Mouse (Mus musculus): Measurements from ENCODE around the gene Gm17662. TPM values are rescaled to one million over a fixed set of nuclear protein-coding genes. Genes with fewer than 3 reads are reported as not detected.

Gm17662 gene
- polyA plus RNA-seq (2014; fragmentation: Nextera tagmentation; extraction: Ambion mirVana) = not detected in 2 replicates

DNA sequence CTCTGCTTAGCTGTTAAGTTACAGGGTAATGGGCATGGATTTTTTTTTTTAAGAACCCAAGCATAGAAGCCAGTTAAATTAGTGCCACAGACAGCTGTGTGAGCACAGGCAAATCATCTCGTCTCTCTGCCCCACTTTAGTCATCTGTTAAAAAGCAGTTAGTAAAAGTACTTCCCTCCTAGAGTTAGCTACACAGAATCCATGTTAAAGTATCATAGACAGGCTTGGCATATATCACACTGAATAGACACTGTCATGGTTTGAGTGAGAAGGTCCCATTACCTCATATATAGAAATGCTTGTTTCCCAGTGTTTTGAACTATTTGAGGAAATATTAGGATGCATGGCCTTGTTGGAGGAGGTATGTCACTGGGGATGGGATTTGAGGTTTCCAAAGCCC is at the start of gene Gm17662:
Gm17662 (plus strand) TSS at position 301 of the 400 bp plus-strand sequence.
- H3K4me1 ChIP-seq (ENCODE audit: control insufficient read depth, insufficient read depth, low read length) = no peaks in the 10 kb centered on the region
- H3K36me3 ChIP-seq (ENCODE audit: control insufficient read depth, insufficient read depth, low read length) = no peaks in the 10 kb centered on the region
- no peak within 1 kb of the TSS for H3K4me3 ChIP-seq (replicated peaks; ENCODE audit: low read depth, low read length)
- WGBS = 92% methylated on average over 1 of the region's 1 CpGs
- no peaks in the 10 kb centered on the region for H3K27me3 ChIP-seq (ENCODE audit: control insufficient read depth, insufficient read depth, low read length)
- ATAC-seq (ENCODE audit: low FRiP score, low TSS enrichment) = no peak
- no peak for DNase-seq
- H3K9ac ChIP-seq (replicated peaks; ENCODE audit: low read length) = no peak within 1 kb of the TSS
- no peaks in the 10 kb centered on the region for H3K9me3 ChIP-seq (ENCODE audit: control insufficient read depth, low read length)
- H3K27ac ChIP-seq (replicated peaks; ENCODE audit: low read depth, low read length) = no peak within 1 kb of the TSS
- H3K4me2 ChIP-seq (ENCODE audit: low read length) = no peak within 1 kb of the TSS

DNA sequence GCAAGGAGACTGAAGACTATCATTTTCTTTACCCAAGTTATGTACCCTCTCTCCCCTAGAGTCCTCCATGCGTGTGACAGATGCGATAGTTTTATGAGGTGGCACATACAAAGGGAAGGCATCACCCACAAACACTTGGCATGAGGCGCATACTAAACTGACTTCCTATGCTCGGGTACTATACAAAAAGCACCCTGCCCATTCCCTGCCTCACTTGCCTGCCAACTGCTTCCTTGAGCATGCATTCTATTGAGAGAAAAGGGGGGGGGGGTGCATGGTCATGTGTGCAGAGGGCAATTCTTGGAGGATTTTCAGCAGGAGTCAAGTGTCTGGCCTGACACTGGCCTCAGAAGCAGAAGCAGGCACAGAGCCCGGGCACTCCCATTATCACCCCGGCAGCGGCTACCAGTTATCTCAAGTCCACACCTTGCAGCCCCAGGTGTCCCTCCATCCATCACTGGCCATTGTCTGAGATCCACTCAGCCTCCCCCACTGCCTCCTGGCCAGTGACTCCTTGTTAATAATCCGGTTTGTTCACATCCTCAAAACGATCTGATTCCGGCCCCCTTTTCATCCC is 46.3 kb upstream of the Gm17662 start:
- H3K9ac ChIP-seq (replicated peaks; ENCODE audit: low read length) = no peak overlapping the region; the same call in 1 of the 2 replicates
- H3K36me3 ChIP-seq (ENCODE audit: control insufficient read depth, insufficient read depth, low read length) = no peaks in the 10 kb centered on the region
- H3K9me3 ChIP-seq (ENCODE audit: control insufficient read depth, low read length) = no peaks in the 10 kb centered on the region
- WGBS = 66% methylated on average over 10 of the region's 10 CpGs
- H3K27ac ChIP-seq (replicated peaks; ENCODE audit: low read depth, low read length) = no peak overlapping the region
- H3K4me3 ChIP-seq (replicated peaks; ENCODE audit: low read depth, low read length) = no peak overlapping the region
- H3K27me3 ChIP-seq (ENCODE audit: control insufficient read depth, insufficient read depth, low read length) = no peaks in the 10 kb centered on the region
- no peaks in the 10 kb centered on the region for H3K4me1 ChIP-seq (ENCODE audit: control insufficient read depth, insufficient read depth, low read length)
- H3K4me2 ChIP-seq (ENCODE audit: low read length) = no peak overlapping the region
- ATAC-seq (ENCODE audit: low FRiP score, low TSS enrichment) (no peak), DNase-seq (peak; percentile 23)

DNA sequence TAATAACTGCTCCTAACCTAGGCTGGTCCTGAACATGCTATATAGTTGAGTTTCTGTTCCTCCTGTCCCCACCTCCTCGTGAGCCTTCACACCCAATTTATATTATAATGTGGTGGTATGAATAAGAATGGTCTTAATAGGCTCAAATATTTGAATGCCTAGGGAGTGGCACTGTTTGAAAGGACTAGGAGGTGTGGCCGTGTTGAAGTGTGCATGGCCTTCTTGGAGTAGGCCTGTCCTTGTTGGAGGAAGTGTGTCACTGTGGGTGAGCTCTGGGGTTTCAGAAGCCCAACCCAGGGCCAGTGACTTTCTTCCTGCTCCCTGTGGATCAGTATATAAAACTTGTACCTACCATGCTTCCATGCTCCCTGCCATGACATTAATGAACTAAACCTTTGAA is 43.5 kb upstream of the Gm17662 start:
- ATAC-seq (ENCODE audit: low FRiP score, low TSS enrichment) = no peak
- H3K9ac ChIP-seq (replicated peaks; ENCODE audit: low read length) = no peak overlapping the region
- H3K36me3 ChIP-seq (ENCODE audit: control insufficient read depth, insufficient read depth, low read length) = no peaks in the 10 kb centered on the region
- WGBS = 58% methylated on average over 2 of the region's 2 CpGs
- H3K4me2 ChIP-seq (ENCODE audit: low read length) = no peak overlapping the region
- H3K9me3 ChIP-seq (ENCODE audit: control insufficient read depth, low read length) = no peaks in the 10 kb centered on the region
- no peak overlapping the region for H3K4me3 ChIP-seq (replicated peaks; ENCODE audit: low read depth, low read length)
- no peaks in the 10 kb centered on the region for H3K27me3 ChIP-seq (ENCODE audit: control insufficient read depth, insufficient read depth, low read length)
- H3K27ac ChIP-seq (replicated peaks; ENCODE audit: low read depth, low read length) = no peak overlapping the region
- no peak for DNase-seq
- H3K4me1 ChIP-seq (ENCODE audit: control insufficient read depth, insufficient read depth, low read length) = no peaks in the 10 kb centered on the region

- no peak for ATAC-seq (ENCODE audit: low FRiP score, low TSS enrichment)
- Histone ChIP-seq H3K9me3 (ENCODE audit: control insufficient read depth, low read length) (no peaks in the 10 kb centered on the region), H3K9ac (replicated peaks; ENCODE audit: low read length) (no peak overlapping the region), H3K27me3 (ENCODE audit: control insufficient read depth, insufficient read depth, low read length) (no peaks in the 10 kb centered on the region), H3K4me2 (ENCODE audit: low read length) (no peak overlapping the region), H3K4me1 (ENCODE audit: control insufficient read depth, insufficient read depth, low read length) (no peaks in the 10 kb centered on the region), H3K36me3 (ENCODE audit: control insufficient read depth, insufficient read depth, low read length) (no peaks in the 10 kb centered on the region), H3K27ac (replicated peaks; ENCODE audit: low read depth, low read length) (no peak overlapping the region), H3K4me3 (replicated peaks; ENCODE audit: low read depth, low read length) (no peak overlapping the region)
- 90% methylated on average over 4 of the region's 4 CpGs for WGBS
- DNase-seq = no peak
Observed at GRCm38 (mm10) chr4:104816519-104817232, 40.5 kb upstream of the Gm17662 start.

DNA sequence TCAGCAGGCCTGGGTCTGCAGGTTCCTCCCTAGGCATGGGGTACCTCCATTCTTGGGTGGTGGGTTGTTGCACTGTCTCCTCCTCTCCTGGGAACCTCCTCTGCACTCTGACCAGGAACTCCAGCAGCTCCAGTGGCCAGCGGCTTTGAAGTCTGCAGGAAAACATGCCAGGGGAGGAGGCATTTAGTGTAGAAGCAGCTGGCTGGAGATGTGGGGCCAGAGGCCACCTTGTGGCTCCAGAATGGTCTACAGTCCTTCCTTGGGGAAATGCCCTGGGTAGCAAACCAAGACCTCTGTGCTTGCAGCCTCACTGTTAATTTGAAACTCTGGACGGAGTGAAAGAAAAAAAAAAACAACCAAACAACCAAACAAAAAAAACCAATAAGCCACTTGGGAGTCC is 39.6 kb upstream of the Gm17662 start:
- no peak for ATAC-seq (ENCODE audit: low FRiP score, low TSS enrichment)
- no peaks in the 10 kb centered on the region for H3K36me3 ChIP-seq (ENCODE audit: control insufficient read depth, insufficient read depth, low read length)
- H3K9me3 ChIP-seq (ENCODE audit: control insufficient read depth, low read length) = no peaks in the 10 kb centered on the region
- no peak overlapping the region for H3K4me3 ChIP-seq (replicated peaks; ENCODE audit: low read depth, low read length)
- H3K27ac ChIP-seq (replicated peaks; ENCODE audit: low read depth, low read length) = no peak overlapping the region
- H3K4me1 ChIP-seq (ENCODE audit: control insufficient read depth, insufficient read depth, low read length) = no peaks in the 10 kb centered on the region
- no peak overlapping the region for H3K4me2 ChIP-seq (ENCODE audit: low read length)
- no peak overlapping the region for H3K9ac ChIP-seq (replicated peaks; ENCODE audit: low read length)
- no peaks in the 10 kb centered on the region for H3K27me3 ChIP-seq (ENCODE audit: control insufficient read depth, insufficient read depth, low read length)
- no peak for DNase-seq
- 68% methylated on average over 2 of the region's 2 CpGs for WGBS

- Histone ChIP-seq H3K36me3 (ENCODE audit: control insufficient read depth, insufficient read depth, low read length) (no peaks in the 10 kb centered on the region), H3K4me3 (replicated peaks; ENCODE audit: low read depth, low read length) (no peak overlapping the region), H3K9ac (replicated peaks; ENCODE audit: low read length) (no peak overlapping the region), H3K4me1 (ENCODE audit: control insufficient read depth, insufficient read depth, low read length) (no peaks in the 10 kb centered on the region), H3K27ac (replicated peaks; ENCODE audit: low read depth, low read length) (no peak overlapping the region), H3K27me3 (ENCODE audit: control insufficient read depth, insufficient read depth, low read length) (no peaks in the 10 kb centered on the region), H3K4me2 (ENCODE audit: low read length) (no peak overlapping the region), H3K9me3 (ENCODE audit: control insufficient read depth, low read length) (no peaks in the 10 kb centered on the region)
- DNase-seq (no peak), ATAC-seq (ENCODE audit: low FRiP score, low TSS enrichment) (no peak)
- 61% methylated on average over 4 of the region's 4 CpGs for WGBS
Observed at GRCm38 (mm10) chr4:104818986-104819385, 38.1 kb upstream of the Gm17662 start.

- DNase-seq = no peak
- no peaks in the 10 kb centered on the region for H3K27me3 ChIP-seq (ENCODE audit: control insufficient read depth, insufficient read depth, low read length)
- H3K36me3 ChIP-seq (ENCODE audit: control insufficient read depth, insufficient read depth, low read length) = no peaks in the 10 kb centered on the region
- no peak overlapping the region for H3K4me3 ChIP-seq (replicated peaks; ENCODE audit: low read depth, low read length)
- no peak overlapping the region for H3K4me2 ChIP-seq (ENCODE audit: low read length)
- H3K27ac ChIP-seq (replicated peaks; ENCODE audit: low read depth, low read length) = no peak overlapping the region
- no peaks in the 10 kb centered on the region for H3K9me3 ChIP-seq (ENCODE audit: control insufficient read depth, low read length)
- 74% methylated on average over 4 of the region's 4 CpGs for WGBS
- H3K4me1 ChIP-seq (ENCODE audit: control insufficient read depth, insufficient read depth, low read length) = no peaks in the 10 kb centered on the region
- no peak overlapping the region for H3K9ac ChIP-seq (replicated peaks; ENCODE audit: low read length)
- ATAC-seq (ENCODE audit: low FRiP score, low TSS enrichment) = no peak
Observed at GRCm38 (mm10) chr4:104819891-104820290, 37.2 kb upstream of the Gm17662 start.

DNA sequence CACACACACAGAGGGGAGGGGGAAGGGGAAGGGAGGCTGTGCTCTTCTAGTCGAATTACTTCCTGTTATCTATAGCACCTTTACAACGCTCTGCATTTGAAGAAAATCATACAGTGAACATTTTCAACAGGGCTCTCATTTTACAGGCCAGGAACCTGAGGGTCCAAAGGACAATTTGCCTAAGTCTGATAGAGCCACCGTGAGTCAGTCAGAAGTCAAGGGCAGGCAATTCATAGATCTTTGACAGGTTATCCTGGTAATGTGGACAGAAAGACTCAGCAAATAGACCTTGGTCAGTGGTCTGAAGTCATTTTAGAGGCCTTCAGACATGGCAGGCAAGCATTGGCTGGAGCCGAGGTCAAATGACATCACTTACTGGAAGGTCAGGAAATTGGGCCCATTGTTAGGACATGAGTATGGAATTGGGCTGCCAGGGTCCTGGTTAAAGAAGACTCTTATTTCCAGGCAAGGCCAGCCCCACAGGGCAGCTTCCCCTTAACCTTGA is 33.5 kb upstream of the Gm17662 start:
- ATAC-seq (ENCODE audit: low FRiP score, low TSS enrichment) = no peak
- DNase-seq = no peak
- 93% methylated on average over 4 of the region's 4 CpGs for WGBS

More for the DNA sequence above, 33.5 kb upstream of the Gm17662 start:
- Histone ChIP-seq H3K9me3 (ENCODE audit: control insufficient read depth, low read length) (no peaks in the 10 kb centered on the region), H3K27me3 (ENCODE audit: control insufficient read depth, insufficient read depth, low read length) (no peaks in the 10 kb centered on the region), H3K9ac (replicated peaks; ENCODE audit: low read length) (no peak overlapping the region), H3K4me2 (ENCODE audit: low read length) (no peak overlapping the region), H3K36me3 (ENCODE audit: control insufficient read depth, insufficient read depth, low read length) (no peaks in the 10 kb centered on the region), H3K4me1 (ENCODE audit: control insufficient read depth, insufficient read depth, low read length) (no peaks in the 10 kb centered on the region), H3K27ac (replicated peaks; ENCODE audit: low read depth, low read length) (no peak overlapping the region), H3K4me3 (replicated peaks; ENCODE audit: low read depth, low read length) (no peak overlapping the region)
